Mouse (Mus musculus): ENCODE data around the gene Gjd3. TPM values are rescaled to one million over a fixed set of nuclear protein-coding genes. Genes with fewer than 3 reads are reported as not detected.

Gjd3 gene
- total RNA-seq, 2 experiments from 2014 or later, result 2.2 TPM

DNA sequence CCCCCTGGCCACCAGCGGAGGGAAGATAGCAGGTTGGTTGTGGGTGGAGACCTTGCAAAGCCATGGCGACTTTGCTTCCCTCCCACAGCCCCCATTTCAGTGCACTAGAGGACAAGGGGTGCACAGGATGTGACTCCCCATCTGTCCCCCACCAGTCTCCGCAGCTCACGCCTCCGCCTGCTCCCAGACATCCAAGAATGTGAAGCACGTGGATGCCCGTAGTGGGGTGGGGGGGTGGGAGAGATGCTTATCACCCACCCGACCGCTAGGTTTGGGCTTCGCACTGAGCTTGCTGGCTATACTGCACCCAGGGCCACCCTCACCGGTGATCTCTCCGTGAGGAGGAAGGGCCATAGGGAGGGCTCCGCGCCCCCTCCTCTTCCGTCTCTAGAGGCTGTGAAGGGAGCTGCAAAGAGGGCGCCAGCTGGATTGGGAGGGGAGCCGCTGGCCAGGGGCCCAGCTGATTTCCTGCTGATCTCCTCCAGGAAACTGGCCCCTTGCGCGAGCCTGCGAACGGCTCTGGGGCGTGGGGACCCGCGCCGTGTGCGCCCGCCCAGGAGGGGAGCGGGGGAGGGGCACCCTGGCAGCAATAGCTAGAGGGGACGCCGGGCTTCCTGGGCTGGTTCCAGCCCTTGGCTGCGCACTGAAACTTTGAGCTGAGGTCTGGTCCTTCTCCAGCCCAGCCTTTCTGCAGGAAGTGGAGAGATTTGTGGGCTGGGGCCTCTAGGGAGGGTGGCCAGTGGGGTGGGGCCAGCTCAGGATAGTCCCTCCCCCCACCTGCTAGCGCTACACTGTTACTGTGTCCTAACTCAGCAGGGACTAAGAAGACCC, 19.4 kb downstream of the Gjd3 start:
- peak in 1 of 2 experiments; percentile 70 for DNase-seq (ENCODE audit: low spot score in 2 of 2)

GRCm38 (mm10) chr11:98962421-98963095, 20.3 kb downstream of the Gjd3 start:
- no peak for DNase-seq (ENCODE audit: low spot score in 2 of 2)

GRCm38 (mm10) chr11:98961766-98962165, 21.1 kb downstream of the Gjd3 start:
- DNase-seq (ENCODE audit: low spot score in 2 of 2), result no peak

DNA sequence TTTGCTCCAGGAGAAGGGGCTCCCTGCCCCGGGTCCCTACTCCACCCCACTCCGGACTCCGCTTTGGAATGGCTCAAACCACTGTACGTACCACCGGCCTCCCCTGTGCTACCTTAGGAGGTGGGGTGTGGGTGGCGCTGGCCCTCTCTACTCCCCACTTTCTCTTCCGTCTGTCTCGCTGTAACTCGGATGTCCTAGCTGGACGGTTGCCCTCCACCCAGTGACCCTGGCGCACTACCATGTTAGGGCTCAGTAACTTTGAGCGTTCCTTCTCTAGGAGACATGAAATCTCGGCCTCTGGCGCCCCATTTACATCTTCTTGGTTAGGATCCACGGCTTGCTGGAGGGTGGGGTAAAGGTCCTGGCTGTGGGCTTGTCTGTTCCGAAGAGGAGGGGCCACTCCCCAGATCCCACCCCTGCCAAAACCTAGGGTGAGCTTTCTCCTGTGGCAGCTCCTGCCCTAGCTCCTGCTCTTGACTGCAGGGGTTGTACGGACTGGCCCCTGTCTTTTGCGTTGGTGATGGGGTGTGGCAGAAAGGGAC, 21.7 kb downstream of the Gjd3 start:
- DNase-seq (ENCODE audit: low spot score in 2 of 2), result no peak

GRCm38 (mm10) chr11:98960313-98960906, 22.4 kb downstream of the Gjd3 start:
- DNase-seq (ENCODE audit: low spot score in 2 of 2), result no peak

DNA sequence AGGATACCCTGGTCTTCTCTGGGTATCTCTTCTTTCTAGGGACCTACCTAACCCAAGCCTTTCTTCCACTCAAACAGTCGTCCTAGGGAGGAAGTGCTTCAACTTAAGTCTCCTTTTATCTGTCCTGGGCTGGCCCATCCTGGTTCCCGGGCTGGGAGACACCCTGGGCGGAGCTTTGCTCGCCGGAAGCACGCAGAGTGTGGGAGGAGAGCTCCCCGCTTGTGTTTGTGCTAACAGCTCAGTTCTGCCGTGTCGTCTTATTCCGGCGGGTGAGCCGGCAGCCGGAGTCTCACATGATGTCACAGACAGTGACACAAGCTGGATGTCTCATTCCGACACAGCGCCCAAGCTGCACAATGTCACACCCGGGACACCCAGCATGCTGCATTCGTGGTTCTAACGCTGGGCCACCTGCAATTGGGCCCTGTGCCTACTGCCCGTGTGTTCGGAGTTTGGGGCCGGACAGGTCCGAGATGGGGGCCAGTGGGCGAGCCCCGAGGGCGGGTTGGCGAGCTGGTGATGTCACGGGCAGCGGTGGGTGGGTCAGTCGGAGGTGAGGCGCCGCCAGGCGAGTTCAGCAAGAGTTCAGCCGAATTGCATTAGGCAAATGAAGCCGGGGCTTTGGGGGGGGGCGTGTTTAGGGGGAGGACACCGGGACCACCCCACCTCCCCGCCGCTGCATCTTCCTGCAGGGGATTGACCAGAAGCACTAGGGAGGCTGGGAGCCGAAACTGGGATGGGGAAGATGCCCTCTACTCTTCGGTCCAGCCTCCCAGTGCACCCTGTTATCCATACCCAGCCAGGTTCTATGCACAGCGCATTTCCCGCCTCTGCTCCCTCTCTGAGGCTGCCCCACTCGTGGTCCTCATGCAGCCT, 23.1 kb downstream of the Gjd3 start:
- DNase-seq (ENCODE audit: low spot score in 2 of 2), result no peak

- no peak for DNase-seq (ENCODE audit: low spot score in 2 of 2)
These were observed 26.5 kb downstream of the Gjd3 start for GRCm38 (mm10) chr11:98956340-98956739.

DNA sequence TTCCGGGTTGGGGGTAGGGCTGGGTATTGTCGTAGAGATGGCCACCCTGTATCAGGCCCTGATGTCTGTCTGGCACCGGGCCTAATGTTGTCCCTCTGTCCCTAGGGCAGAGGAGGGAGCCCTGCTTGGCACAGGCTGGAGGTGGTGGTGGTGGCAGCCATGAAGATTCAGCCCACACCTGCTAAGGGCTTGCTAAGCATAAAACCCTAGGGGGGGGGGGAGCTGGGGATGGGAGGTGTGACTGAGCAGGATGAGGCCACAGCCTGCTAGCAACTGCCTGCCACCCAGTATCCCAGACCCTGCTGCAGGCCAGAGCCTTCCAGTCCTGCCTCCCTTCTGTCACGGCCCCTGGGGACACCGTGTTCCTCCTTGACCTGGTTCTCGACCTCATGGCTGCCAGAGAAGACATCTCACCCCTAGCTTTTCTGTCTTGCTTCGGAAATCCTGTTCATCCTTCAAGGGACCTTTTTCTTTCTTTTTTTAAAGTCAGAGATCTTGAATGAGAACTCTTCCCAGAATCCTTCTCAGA, 27.0 kb downstream of the Gjd3 start:
- no peak for DNase-seq (ENCODE audit: low spot score in 2 of 2)

- DNase-seq (ENCODE audit: low spot score in 2 of 2), result no peak
These were observed 27.8 kb downstream of the Gjd3 start for GRCm38 (mm10) chr11:98954801-98955706.

DNA sequence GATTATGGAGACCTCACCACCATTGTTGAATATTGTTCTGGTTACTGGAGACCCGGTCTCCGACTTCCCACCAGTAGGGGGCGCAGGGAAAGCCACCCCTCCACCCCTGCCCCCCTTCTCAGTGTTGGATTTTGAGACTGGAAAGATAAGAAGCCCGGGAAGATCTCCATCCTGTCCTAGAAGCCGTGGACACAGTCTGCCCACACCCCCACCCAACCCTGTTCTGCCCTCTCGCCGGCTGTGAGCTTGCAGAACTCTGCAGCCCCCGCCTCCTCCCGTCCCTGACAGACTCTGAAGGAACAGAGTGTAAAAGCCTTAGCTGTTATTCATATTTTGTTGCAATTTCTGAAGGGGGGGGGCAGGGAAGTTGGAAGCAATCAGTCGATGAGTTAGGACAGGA, 28.4 kb downstream of the Gjd3 start:
- no peak for DNase-seq (ENCODE audit: low spot score in 2 of 2)

GRCm38 (mm10) chr11:98953835-98954320, 28.9 kb downstream of the Gjd3 start:
- no peak for DNase-seq (ENCODE audit: low spot score in 2 of 2)

GRCm38 (mm10) chr11:98953361-98953760, 29.5 kb downstream of the Gjd3 start:
- no peak for DNase-seq (ENCODE audit: low spot score in 2 of 2)

DNA sequence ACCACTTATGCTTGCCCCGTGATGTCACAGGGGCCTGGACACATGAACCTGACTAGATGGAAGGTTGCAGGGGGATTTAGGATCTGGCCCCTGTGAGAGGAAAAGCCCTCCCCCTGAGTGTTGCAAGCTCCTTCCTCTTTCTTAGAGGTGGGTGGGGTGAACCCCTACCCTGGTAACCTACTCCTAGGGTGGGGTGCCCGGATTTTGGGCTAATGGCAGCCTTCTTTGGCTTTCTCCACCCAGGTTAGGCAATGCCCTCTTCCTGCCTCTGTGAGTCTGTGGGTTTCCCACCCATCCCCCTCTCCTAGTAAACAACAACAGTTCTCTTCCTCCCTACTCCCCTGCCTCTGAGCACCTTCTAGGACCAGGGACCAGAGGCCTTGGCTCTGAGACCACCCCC, 30.1 kb downstream of the Gjd3 start:
- no peak for DNase-seq (ENCODE audit: low spot score in 2 of 2)

DNA sequence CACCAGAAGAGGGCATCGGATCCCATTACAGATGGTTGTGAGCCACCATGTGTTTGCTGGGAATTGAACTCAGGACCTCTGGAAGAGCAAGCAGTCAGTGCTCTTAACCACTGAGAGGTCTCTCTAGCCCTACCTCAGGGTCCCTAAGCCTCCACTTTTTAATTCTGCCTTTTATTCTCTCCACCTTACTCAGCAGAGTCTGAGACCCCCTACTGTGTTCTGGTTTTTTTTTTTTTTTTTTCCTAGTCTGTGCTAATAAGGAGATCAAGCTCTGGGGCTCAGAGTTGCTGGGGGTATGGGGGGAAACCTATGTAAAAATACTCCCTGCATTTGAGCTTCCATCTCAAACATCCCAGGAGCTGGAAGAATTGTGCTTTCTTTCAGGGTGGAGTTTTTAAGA, 30.7 kb downstream of the Gjd3 start:
- no peak for DNase-seq (ENCODE audit: low spot score in 2 of 2)

- DNase-seq (ENCODE audit: low spot score in 2 of 2), result peak in 1 of 2 experiments; percentile 73
These were observed 31.6 kb downstream of the Gjd3 start for GRCm38 (mm10) chr11:98951026-98951906.

DNA sequence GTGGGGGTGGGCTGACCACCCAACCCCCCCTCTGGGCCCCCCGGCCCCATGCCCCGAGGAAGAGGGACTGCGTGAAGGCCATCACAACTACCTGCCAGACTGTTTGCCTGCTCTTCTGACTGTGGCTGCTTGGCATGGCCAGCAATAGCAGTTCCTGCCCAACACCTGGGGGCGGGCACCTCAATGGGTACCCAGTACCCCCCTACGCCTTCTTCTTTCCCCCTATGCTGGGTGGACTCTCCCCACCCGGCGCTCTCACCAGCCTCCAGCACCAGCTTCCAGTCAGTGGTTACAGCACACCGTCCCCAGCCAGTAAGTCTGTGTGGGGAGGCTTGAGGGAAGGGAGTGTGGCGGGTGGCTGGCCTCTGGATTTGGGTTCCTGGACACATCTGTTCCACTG, 32.3 kb downstream of the Gjd3 start:
- no peak for DNase-seq (ENCODE audit: low spot score in 2 of 2)

DNA sequence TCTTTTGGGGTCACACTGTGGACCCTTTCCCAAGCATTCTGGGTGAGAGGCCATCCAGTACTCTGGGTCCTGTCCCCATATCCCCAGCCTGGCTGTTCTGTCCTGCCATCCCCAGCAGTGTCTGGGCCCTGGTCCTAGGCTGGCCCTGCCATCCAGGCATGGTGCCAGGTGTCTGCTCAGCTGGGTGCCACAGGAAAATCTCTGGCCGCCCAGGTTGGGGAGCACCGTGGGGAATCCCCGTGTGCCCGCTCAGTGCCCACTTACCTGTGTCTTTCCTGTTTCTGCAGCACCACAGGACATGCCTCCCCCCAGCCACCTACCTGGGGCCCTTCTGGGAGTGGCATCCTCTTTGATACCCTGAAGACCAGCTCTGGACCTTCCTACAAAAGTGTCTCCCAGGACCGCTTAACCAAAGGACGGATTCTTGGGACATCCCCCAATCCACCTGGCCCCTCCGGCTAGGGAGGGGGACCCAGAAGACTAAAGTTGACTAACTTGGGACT, 32.8 kb downstream of the Gjd3 start:
- no peak for DNase-seq (ENCODE audit: low spot score in 2 of 2)

DNA sequence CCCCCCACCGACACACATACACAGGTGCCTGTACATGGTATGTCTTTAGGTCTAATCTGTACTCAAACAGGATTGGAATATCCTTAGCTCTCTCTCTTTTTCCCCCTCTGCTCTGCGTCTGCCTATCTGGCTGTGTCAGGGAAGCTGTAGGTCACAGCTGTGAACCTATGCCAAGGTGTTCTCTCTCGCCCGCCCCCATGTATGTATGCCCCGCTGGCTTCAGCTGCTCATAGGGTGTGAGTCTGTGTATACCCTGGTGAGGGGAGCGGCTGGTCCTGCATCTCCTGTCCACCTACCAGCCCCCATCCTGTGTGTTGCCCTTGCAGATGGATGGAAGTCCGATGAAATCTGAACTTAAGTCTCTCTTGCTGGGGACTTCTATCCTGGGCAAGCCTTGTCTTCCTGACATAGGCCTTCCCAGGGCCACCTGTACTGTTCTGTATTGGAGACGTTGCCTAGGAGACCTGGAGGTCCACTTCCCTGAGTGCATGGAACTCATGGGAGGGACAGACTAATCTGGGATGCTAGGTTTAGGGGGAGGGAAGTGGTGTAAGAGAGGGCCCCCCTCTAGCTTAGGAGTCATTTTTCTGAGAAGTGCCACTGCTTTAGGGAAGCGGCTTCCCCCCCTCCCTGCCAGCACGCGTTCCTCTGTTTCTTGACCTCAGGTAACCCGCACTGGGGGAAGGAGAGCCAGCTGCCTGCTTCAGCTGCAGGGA, 33.4 kb downstream of the Gjd3 start:
- DNase-seq (ENCODE audit: low spot score in 2 of 2), result no peak
